Mouse (Mus musculus): ENCODE results near the gene Rsbn1l. TPM values are rescaled to one million over a fixed set of nuclear protein-coding genes. Genes with fewer than 3 reads are reported as not detected.

Rsbn1l gene
- polyA plus RNA-seq, 1 experiment, result 2.2 TPM

GRCm38 (mm10) chr5:20940040-20940571 lies 16.1 kb downstream of the Rsbn1l start:
- Histone ChIP-seq H3K79me2 (ENCODE audit: control insufficient read depth, insufficient read depth) (peaks cover 95% of the 10 kb centered on the region), H3K4me3 (no peak overlapping the region), H3K27me3 (ENCODE audit: control insufficient read depth, insufficient read depth, insufficient read length) (no peaks in the 10 kb centered on the region), H3K4me2 (ENCODE audit: low read depth) (no peak overlapping the region), H3ac (ENCODE audit: control insufficient read depth, insufficient read length) (no peak overlapping the region), H3K36me3 (ENCODE audit: control insufficient read depth, insufficient read depth) (no peaks in the 10 kb centered on the region)
- no peak for TF ChIP-seq MYOD1 (IDR thresholded peaks at IDR 0.05; ENCODE audit: control insufficient read depth in 1 of 3, insufficient read length in 2 of 3, low read depth in 2 of 3)
- TF ChIP-seq REST (IDR thresholded peaks at IDR 0.05; ENCODE audit: insufficient read depth, insufficient read length), result no peak
- TF ChIP-seq E2F4 (IDR thresholded peaks at IDR 0.05; ENCODE audit: insufficient read depth), result no peak
- TF ChIP-seq POLR2AphosphoS2 (IDR thresholded peaks at IDR 0.05; ENCODE audit: insufficient read length, low read depth), result no peak
- TF ChIP-seq TCF3 (IDR thresholded peaks at IDR 0.05; ENCODE audit: insufficient read length, low read depth), result no peak
- no peak for TF ChIP-seq TCF12 (IDR thresholded peaks at IDR 0.05; ENCODE audit: insufficient read depth, poor library complexity, severe bottlenecking)
- TF ChIP-seq MAX (IDR thresholded peaks at IDR 0.05; ENCODE audit: low read depth), result no peak
- no peak for TF ChIP-seq USF1 (IDR thresholded peaks at IDR 0.05; ENCODE audit: low read depth)
- TF ChIP-seq SRF (IDR thresholded peaks at IDR 0.05; ENCODE audit: control insufficient read depth, insufficient read length, low read depth), result no peak
- TF ChIP-seq MYOG (IDR thresholded peaks at IDR 0.05; ENCODE audit: control insufficient read depth in 1 of 3, insufficient read depth in 1 of 3, insufficient read length in 2 of 3, low read depth in 2 of 3), result no peak

GRCm38 (mm10) chr5:20938523-20938922 lies 17.7 kb downstream of the Rsbn1l start:
- Histone ChIP-seq H3K36me3 (ENCODE audit: control insufficient read depth, insufficient read depth) (no peaks in the 10 kb centered on the region), H3K79me2 (ENCODE audit: control insufficient read depth, insufficient read depth) (peaks cover 89% of the 10 kb centered on the region), H3ac (ENCODE audit: control insufficient read depth, insufficient read length) (no peak overlapping the region), H3K4me2 (ENCODE audit: low read depth) (no peak overlapping the region), H3K27me3 (ENCODE audit: control insufficient read depth, insufficient read depth, insufficient read length) (no peaks in the 10 kb centered on the region), H3K4me3 (no peak overlapping the region)
- TF ChIP-seq TCF12 (IDR thresholded peaks at IDR 0.05; ENCODE audit: insufficient read depth, poor library complexity, severe bottlenecking) (no peak), E2F4 (IDR thresholded peaks at IDR 0.05; ENCODE audit: insufficient read depth) (no peak), USF1 (IDR thresholded peaks at IDR 0.05; ENCODE audit: low read depth) (no peak), REST (IDR thresholded peaks at IDR 0.05; ENCODE audit: insufficient read depth, insufficient read length) (no peak), MYOG (IDR thresholded peaks at IDR 0.05; ENCODE audit: control insufficient read depth in 1 of 3, insufficient read depth in 1 of 3, insufficient read length in 2 of 3, low read depth in 2 of 3) (no peak), TCF3 (IDR thresholded peaks at IDR 0.05; ENCODE audit: insufficient read length, low read depth) (no peak), CEBPB (IDR thresholded peaks at IDR 0.05; ENCODE audit: insufficient read depth, poor library complexity, severe bottlenecking) (no peak), MAX (IDR thresholded peaks at IDR 0.05; ENCODE audit: low read depth) (no peak), MYOD1 (IDR thresholded peaks at IDR 0.05; ENCODE audit: control insufficient read depth in 1 of 3, insufficient read length in 2 of 3, low read depth in 2 of 3) (no peak), SRF (IDR thresholded peaks at IDR 0.05; ENCODE audit: control insufficient read depth, insufficient read length, low read depth) (no peak), POLR2AphosphoS2 (IDR thresholded peaks at IDR 0.05; ENCODE audit: insufficient read length, low read depth) (no peak), POLR2A (IDR thresholded peaks at IDR 0.05; ENCODE audit: insufficient read length, low read depth) (no peak)

GRCm38 (mm10) chr5:20935934-20936333 lies 20.3 kb downstream of the Rsbn1l start:
- Histone ChIP-seq H3K79me2 (ENCODE audit: control insufficient read depth, insufficient read depth) (peaks cover 85% of the 10 kb centered on the region), H3K27me3 (ENCODE audit: control insufficient read depth, insufficient read depth, insufficient read length) (no peaks in the 10 kb centered on the region)
- TF ChIP-seq MYOG (IDR thresholded peaks at IDR 0.05; ENCODE audit: control insufficient read depth in 1 of 3, insufficient read depth in 1 of 3, insufficient read length in 2 of 3, low read depth in 2 of 3) (no peak), E2F4 (IDR thresholded peaks at IDR 0.05; ENCODE audit: insufficient read depth) (no peak), TCF12 (IDR thresholded peaks at IDR 0.05; ENCODE audit: insufficient read depth, poor library complexity, severe bottlenecking) (no peak), POLR2AphosphoS2 (IDR thresholded peaks at IDR 0.05; ENCODE audit: insufficient read length, low read depth) (no peak), MAX (IDR thresholded peaks at IDR 0.05; ENCODE audit: low read depth) (no peak), USF1 (IDR thresholded peaks at IDR 0.05; ENCODE audit: low read depth) (no peak), CEBPB (IDR thresholded peaks at IDR 0.05; ENCODE audit: insufficient read depth, poor library complexity, severe bottlenecking) (no peak), REST (IDR thresholded peaks at IDR 0.05; ENCODE audit: insufficient read depth, insufficient read length) (no peak), SRF (IDR thresholded peaks at IDR 0.05; ENCODE audit: control insufficient read depth, insufficient read length, low read depth) (no peak), MYOD1 (IDR thresholded peaks at IDR 0.05; ENCODE audit: control insufficient read depth in 1 of 3, insufficient read length in 2 of 3, low read depth in 2 of 3) (no peak), POLR2A (IDR thresholded peaks at IDR 0.05; ENCODE audit: insufficient read length, low read depth) (no peak), TCF3 (IDR thresholded peaks at IDR 0.05; ENCODE audit: insufficient read length, low read depth) (no peak)

GRCm38 (mm10) chr5:20932585-20932984 lies 23.6 kb downstream of the Rsbn1l start:
- no peak overlapping the region for H3K4me2 ChIP-seq (ENCODE audit: low read depth)
- TF ChIP-seq POLR2AphosphoS2 (IDR thresholded peaks at IDR 0.05; ENCODE audit: insufficient read length, low read depth) (no peak), SRF (IDR thresholded peaks at IDR 0.05; ENCODE audit: control insufficient read depth, insufficient read length, low read depth) (no peak), MYOG (IDR thresholded peaks at IDR 0.05; ENCODE audit: control insufficient read depth in 1 of 3, insufficient read depth in 1 of 3, insufficient read length in 2 of 3, low read depth in 2 of 3) (no peak), USF1 (IDR thresholded peaks at IDR 0.05; ENCODE audit: low read depth) (no peak), REST (IDR thresholded peaks at IDR 0.05; ENCODE audit: insufficient read depth, insufficient read length) (no peak), CEBPB (IDR thresholded peaks at IDR 0.05; ENCODE audit: insufficient read depth, poor library complexity, severe bottlenecking) (no peak), POLR2A (IDR thresholded peaks at IDR 0.05; ENCODE audit: insufficient read length, low read depth) (no peak), MYOD1 (IDR thresholded peaks at IDR 0.05; ENCODE audit: control insufficient read depth in 1 of 3, insufficient read length in 2 of 3, low read depth in 2 of 3) (no peak), MAX (IDR thresholded peaks at IDR 0.05; ENCODE audit: low read depth) (no peak), E2F4 (IDR thresholded peaks at IDR 0.05; ENCODE audit: insufficient read depth) (no peak), TCF3 (IDR thresholded peaks at IDR 0.05; ENCODE audit: insufficient read length, low read depth) (no peak), TCF12 (IDR thresholded peaks at IDR 0.05; ENCODE audit: insufficient read depth, poor library complexity, severe bottlenecking) (no peak)
- H3K79me2 ChIP-seq (ENCODE audit: control insufficient read depth, insufficient read depth), result peaks cover 74% of the 10 kb centered on the region
- no peaks in the 10 kb centered on the region for H3K36me3 ChIP-seq (ENCODE audit: control insufficient read depth, insufficient read depth)
- H3ac ChIP-seq (ENCODE audit: control insufficient read depth, insufficient read length), result no peak overlapping the region
- no peaks in the 10 kb centered on the region for H3K27me3 ChIP-seq (ENCODE audit: control insufficient read depth, insufficient read depth, insufficient read length)
- no peak overlapping the region for H3K4me3 ChIP-seq

More at GRCm38 (mm10) chr5:20935934-20936333, 20.3 kb downstream of the Rsbn1l start:
- Histone ChIP-seq H3K36me3 (ENCODE audit: control insufficient read depth, insufficient read depth) (no peaks in the 10 kb centered on the region), H3K4me3 (no peak overlapping the region), H3K4me2 (ENCODE audit: low read depth) (no peak overlapping the region), H3ac (ENCODE audit: control insufficient read depth, insufficient read length) (no peak overlapping the region)

Measured in myocyte (in vitro differentiated cells).